Mouse (Mus musculus): ENCODE measurements around the gene Stil.
"Not testable (repeated sequence)": the region's sequence is repeated elsewhere in the genome, so short reads cannot be mapped to it uniquely, and the experiment has no call there.

Stil gene

GRCm38 (mm10) chr4:114999773-115000428 lies at the start of gene Stil:
Gene Stil (plus strand): TSS chr4:115000159.
- DNase-seq (ENCODE audit: low spot score in 2 of 2), result peak; percentile 95

- DNase-seq (ENCODE audit: low spot score in 2 of 2), result no peak
Observed at GRCm38 (mm10) chr4:114953172-114953571, 46.8 kb upstream of the Stil start.

- DNase-seq (ENCODE audit: low spot score in 2 of 2), result no peak
Observed at GRCm38 (mm10) chr4:114957403-114957802, 42.6 kb upstream of the Stil start.

GRCm38 (mm10) chr4:114958231-114958630 lies 41.7 kb upstream of the Stil start:
- DNase-seq (ENCODE audit: low spot score in 2 of 2), result no peak

- DNase-seq (ENCODE audit: low spot score in 2 of 2), result no peak
Observed at GRCm38 (mm10) chr4:114958786-114959185, 41.2 kb upstream of the Stil start.

DNA sequence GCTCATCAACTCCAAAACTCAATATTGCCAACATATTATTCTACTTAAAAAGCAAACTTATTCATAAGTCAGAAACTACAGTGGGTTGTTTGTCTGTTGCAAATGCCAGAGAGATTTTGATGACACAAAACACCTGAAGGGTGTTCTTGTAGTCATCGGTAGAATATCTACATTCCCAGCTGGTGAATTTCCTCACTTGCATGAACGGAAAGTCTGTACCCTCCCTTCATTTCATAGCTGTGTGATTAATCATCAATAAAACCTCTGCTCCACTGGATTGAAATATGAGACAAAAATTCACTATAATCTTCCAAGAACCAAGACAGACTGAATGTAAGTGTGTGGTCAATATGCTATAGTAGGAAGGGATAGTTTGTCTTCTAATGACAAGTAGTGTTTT lies 40.4 kb upstream of the Stil start:
- no peak for DNase-seq (ENCODE audit: low spot score in 2 of 2)

GRCm38 (mm10) chr4:114960881-114961280 lies 39.1 kb upstream of the Stil start:
- DNase-seq (ENCODE audit: low spot score in 2 of 2), result not testable (repeated sequence)

DNA sequence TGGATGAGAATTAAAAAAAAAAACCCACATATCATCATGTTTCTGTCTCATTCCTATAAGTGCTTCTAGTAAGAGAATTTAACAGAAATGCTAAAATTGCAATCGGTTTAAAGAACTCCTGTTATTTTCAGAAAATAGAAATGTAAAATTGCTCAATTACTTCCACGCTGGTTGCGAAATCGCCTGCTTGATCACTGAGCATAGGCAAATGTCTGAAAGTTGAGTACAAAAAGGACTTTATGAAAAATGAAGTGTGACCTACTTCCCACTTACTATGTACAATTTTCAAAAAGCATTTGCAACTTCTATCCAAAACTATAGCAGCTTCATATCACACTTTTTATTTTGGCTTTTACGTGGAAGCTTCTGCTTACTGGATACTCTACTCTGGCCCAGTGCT lies 29.2 kb upstream of the Stil start:
- no peak for DNase-seq (ENCODE audit: low spot score in 2 of 2)

- DNase-seq (ENCODE audit: low spot score in 2 of 2), result no peak
Observed at GRCm38 (mm10) chr4:114973229-114973740, 26.7 kb upstream of the Stil start.

DNA sequence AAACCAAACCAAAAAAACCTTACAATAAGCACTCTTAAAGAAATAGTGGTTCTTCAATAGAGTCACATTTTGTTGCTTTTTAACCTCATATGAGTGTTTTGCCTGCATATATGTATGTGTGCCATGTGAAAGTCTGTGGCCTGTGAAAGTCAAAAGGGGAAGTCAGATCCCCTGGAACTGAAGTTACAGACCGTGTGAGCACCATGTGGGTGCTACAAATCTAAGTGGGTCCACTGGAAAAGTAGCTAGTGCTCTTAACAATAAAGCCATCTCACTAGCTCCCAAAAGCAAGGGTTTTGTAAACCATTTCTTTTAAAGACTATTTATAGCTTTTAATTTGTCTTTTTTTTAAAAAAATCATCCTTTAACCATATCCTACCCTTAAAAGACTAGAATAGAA lies 17.3 kb upstream of the Stil start:
- no peak for DNase-seq (ENCODE audit: low spot score in 2 of 2)

GRCm38 (mm10) chr4:114983020-114983419 lies 16.9 kb upstream of the Stil start:
- DNase-seq (ENCODE audit: low spot score in 2 of 2), result no peak

GRCm38 (mm10) chr4:114986211-114986590 lies 13.8 kb upstream of the Stil start:
- DNase-seq (ENCODE audit: low spot score in 2 of 2), result no peak

- peak; percentile 77 to 82 for DNase-seq (ENCODE audit: low spot score in 2 of 2)
Observed at GRCm38 (mm10) chr4:114986591-114987432, 13.1 kb upstream of the Stil start, which contains the start of gene Cmpk1. Gene Cmpk1 (minus strand): TSS chr4:114987241.

DNA sequence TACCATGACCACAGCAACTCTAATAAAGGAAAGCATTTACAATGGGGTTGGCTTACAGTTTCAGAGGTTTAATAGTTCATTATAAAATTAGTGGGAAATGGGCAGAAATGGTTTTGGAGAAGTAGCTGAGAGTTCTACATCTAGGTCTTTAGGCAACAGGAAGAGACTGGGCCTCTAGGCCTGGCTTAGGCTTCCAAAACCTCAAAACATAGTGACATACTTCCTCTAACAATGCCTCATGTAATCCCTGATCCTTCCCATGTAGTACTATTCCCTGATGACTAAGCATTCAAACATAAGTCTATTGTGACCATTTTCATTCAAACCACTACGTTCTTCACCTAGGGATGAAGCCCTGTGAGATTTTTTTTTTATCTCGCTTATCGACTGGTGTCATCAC lies 5.7 kb upstream of the Stil start:
- no peak for DNase-seq (ENCODE audit: low spot score in 2 of 2)

- DNase-seq (ENCODE audit: low spot score in 2 of 2), result peak in 1 of 2 experiments; percentile 57
Observed at GRCm38 (mm10) chr4:114997051-114997450, 2.9 kb upstream of the Stil start.

DNA sequence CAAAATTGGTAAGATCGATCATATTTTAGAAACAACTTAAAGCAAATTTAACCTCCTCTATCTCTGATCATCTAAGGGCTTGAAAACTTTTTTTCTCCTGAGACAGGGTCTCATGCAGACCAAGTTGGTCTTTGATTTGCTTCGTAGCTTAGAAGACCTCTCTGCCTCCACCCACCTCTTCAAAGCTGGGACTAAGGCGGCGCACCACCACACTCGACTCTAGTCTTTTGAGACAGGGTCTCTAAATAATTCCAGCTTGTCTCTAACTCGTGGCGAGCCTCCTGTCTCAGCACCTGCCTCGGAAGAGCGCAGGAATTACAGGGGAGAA lies 550 bp upstream of the Stil start:
- no peak for DNase-seq (ENCODE audit: low spot score in 2 of 2)

GRCm38 (mm10) chr4:115000429-115000795 lies 453 bp downstream of the Stil start:
- DNase-seq (ENCODE audit: low spot score in 2 of 2), result no peak

DNA sequence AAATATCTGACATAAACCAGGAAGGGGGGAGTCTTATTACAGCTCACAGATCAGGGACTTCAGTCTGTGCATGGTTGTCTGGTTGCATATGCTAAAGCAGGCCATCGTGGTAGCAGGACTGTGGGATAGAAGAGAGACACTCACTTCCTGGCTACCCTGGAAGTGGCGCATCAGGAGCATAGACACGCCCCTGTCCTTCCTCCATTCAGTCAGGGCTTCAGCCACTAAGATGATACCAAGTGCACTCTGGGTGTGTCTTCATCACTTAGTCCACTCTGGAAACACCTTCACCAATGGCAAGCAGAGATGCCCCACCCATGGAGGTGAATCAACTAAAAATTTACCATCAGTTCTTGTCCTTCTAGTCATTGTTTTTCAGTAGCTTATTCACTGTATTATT lies 14.3 kb downstream of the Stil start:
- no peak for DNase-seq (ENCODE audit: low spot score in 2 of 2)

- no peak for DNase-seq (ENCODE audit: low spot score in 2 of 2)
Observed at GRCm38 (mm10) chr4:115019997-115020396, 20.0 kb downstream of the Stil start.

GRCm38 (mm10) chr4:115035043-115035442 lies 35.1 kb downstream of the Stil start:
- DNase-seq (ENCODE audit: low spot score in 2 of 2), result no peak

DNA sequence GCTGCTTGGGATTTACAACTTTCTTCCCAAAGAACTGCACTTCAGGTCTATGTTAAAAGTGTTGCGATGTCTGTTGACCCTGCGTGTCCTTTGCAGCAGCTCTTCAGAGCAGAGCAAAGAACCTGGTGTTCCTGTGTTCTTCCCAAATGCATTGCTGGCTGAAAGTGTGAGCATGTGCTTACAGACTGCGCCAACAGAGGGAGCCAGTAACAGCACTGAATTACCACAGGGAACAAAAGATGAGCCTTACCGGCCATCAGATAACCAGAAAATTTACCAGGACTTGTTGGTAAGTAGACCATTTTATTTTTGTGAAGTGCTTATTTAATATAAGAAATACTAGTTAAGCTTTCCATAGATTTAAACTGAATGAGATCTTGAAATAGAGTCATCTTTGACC lies 38.3 kb downstream of the Stil start:
- DNase-seq (ENCODE audit: low spot score in 2 of 2), result no peak

DNA sequence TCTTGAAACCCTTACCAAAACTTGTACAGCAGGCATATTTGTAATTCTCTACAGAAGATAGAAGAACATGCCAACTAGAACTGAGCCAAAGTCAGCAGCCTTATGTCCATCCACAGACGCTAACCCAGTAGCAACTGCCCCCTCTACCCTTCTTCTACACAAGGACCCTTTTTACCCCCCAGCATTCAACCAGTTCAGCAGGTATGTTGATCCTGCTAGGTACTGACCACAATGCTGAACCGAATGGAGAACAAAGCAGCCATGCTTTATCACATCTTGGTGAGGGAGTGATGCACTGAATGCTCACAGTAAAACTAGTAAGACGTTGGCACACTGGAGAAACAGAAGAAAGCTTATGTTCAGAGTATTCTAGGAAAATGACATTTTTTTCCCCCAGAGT lies 45.7 kb downstream of the Stil start:
- DNase-seq (ENCODE audit: low spot score in 2 of 2), result no peak

DNA sequence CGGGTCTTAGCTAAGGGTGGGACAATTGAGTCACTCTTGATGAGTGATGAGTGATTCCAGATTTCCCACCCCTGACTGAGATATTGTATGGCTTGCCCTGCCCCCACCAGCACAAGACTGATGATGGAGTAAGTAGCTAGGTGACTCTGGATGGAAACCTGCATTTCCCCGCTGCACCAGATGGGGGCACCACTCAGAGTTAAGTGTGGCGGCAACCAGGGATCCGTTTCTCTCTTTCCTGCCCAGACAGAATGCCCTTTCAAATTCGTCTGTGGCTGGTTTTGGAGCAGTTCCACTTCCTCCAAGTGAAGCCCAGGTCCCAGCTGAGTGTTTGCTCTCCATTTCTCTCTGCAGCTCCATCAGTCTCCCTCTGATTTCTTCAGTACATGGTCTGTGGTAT lies 47.8 kb downstream of the Stil start:
- peak; percentile 15 to 57 for DNase-seq (ENCODE audit: low spot score in 2 of 2)

All from thymus, postnatal 10 days (tissue).